Mouse (Mus musculus): ENCODE measurements at regions not wholly inside any gene's neighbourhood (a gene's known extent, or its start where the extent isn't known, plus 50 kb on each side); places are given as distances from the start of the nearest gene placed in this dataset.

DNA sequence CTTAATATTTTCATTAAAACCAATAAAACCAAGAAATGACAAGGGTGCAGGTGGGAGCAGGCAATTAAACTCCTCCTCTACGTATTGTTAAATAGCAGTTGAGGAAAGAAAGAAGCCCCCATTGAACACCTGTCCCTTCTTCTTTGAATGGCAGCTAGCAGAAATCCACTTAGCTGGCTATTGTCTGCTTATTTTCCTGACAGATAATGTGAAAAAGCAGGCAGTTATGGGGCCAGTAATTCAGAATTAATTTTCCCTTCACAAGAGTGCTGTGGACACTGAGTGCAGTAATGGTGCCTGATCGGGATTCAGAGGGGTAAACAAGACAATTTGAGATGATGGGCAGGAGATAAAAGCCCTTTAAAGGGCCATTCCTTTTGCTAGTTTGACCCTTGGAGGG is 602.5 kb upstream of the Tle4 start:
- ATAC-seq (ENCODE audit: low FRiP score) (peak; percentile 61; the same call in 1 of the 2 replicates), DNase-seq (ENCODE audit: low spot score, missing footprints) (no peak)
- peaks cover 9% of the 10 kb centered on the region; the same call in 1 of the 2 replicates for H3K4me1 ChIP-seq (ENCODE audit: control insufficient read depth, insufficient read depth, low read length)
- no peak overlapping the region for H3K4me3 ChIP-seq (ENCODE audit: low read depth, low read length)
- WGBS: 21% methylated on average over 2 of the region's 2 CpGs
- no peak overlapping the region for H3K4me2 ChIP-seq
- 0 out of 2 replicates have a peak overlapping the region, but pooled peaks have one; percentile 15 for H3K27ac ChIP-seq (ENCODE audit: low read depth, low read length)
- H3K9me3 ChIP-seq (ENCODE audit: control insufficient read depth, low read length): no peaks in the 10 kb centered on the region
- no peaks in the 10 kb centered on the region for H3K27me3 ChIP-seq (ENCODE audit: control insufficient read depth, insufficient read depth, low read length)
- no peak overlapping the region for H3K9ac ChIP-seq (ENCODE audit: low read length)
- no peaks in the 10 kb centered on the region for H3K36me3 ChIP-seq (ENCODE audit: control insufficient read depth, insufficient read depth, low read length)

DNA sequence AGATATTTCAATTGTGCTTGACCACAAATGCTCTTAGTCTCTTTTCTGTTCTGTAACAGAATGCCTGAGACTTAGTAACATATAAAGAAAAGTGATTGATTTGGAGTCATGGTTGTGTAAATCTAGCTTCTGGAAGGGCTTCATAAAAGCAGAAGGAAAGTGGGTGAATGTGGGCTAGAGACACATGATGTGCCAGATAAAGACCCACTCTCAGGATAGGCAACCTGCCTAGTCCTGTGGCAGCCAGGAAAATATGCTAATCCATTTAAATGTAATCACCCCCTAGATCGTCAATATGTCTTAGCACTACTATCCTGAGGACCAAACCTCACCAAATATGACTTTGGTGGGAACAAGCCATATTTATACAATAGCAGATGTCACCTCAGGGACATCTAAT is 601.8 kb upstream of the Tle4 start:
- Histone ChIP-seq H3K4me3 (ENCODE audit: low read depth, low read length) (no peak overlapping the region), H3K4me1 (ENCODE audit: control insufficient read depth, insufficient read depth, low read length) (peaks cover 9% of the 10 kb centered on the region; the same call in 1 of the 2 replicates), H3K4me2 (no peak overlapping the region), H3K27ac (ENCODE audit: low read depth, low read length) (no peak overlapping the region), H3K9ac (ENCODE audit: low read length) (no peak overlapping the region), H3K36me3 (ENCODE audit: control insufficient read depth, insufficient read depth, low read length) (no peaks in the 10 kb centered on the region), H3K9me3 (ENCODE audit: control insufficient read depth, low read length) (no peaks in the 10 kb centered on the region), H3K27me3 (ENCODE audit: control insufficient read depth, insufficient read depth, low read length) (no peaks in the 10 kb centered on the region)
- WGBS: 75% methylated on average over 1 of the region's 1 CpGs
- DNase-seq (ENCODE audit: low spot score, missing footprints): no peak
- no peak for ATAC-seq (ENCODE audit: low FRiP score)

DNA sequence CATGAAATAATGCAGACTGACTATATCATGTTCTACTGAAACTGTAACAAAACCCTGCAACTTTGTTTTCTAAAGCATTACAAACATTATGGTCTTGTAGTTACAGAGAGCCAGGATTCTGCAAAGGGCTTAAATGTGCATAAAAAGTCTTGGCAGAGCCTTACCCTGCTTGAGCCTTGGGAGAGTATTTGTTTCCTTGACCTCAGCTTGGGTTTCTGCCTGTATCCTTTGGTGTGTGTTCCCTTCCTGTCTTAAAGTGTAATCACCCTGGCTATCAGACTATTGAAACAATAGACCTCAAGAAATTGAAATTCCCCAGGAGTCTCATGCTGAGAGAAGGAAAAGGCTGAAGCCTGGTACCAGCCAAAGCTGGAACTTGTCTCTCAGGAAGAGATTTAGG is 577.4 kb upstream of the Tle4 start:
- ATAC-seq (ENCODE audit: low FRiP score) (no peak), DNase-seq (ENCODE audit: low spot score, missing footprints) (no peak)
- Histone ChIP-seq H3K9me3 (ENCODE audit: control insufficient read depth, low read length) (no peaks in the 10 kb centered on the region), H3K27me3 (ENCODE audit: control insufficient read depth, insufficient read depth, low read length) (no peaks in the 10 kb centered on the region), H3K27ac (ENCODE audit: low read depth, low read length) (no peak overlapping the region), H3K4me2 (no peak overlapping the region), H3K4me3 (ENCODE audit: low read depth, low read length) (no peak overlapping the region), H3K4me1 (ENCODE audit: control insufficient read depth, insufficient read depth, low read length) (no peaks in the 10 kb centered on the region), H3K9ac (ENCODE audit: low read length) (no peak overlapping the region), H3K36me3 (ENCODE audit: control insufficient read depth, insufficient read depth, low read length) (no peaks in the 10 kb centered on the region)

DNA sequence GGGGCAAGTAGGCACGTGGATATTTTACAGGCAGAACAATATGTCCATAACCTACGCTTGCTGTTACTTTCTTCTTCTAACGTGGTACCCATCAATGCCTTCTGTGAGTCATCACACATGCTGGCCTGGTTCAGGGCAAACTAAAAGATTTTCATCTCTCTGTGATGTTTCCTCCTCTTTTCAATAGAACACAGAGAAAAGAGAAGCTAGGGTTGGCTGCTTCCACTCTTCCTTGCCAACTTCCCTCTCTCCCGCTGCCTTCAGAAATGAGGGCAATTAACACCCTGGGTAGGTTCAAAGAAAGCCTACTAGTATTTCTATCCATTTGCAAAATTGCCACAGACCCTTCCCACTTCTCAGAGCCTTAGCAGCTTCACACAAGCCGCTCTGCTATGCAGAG is 575.5 kb upstream of the Tle4 start:
- no peaks in the 10 kb centered on the region for H3K36me3 ChIP-seq (ENCODE audit: control insufficient read depth, insufficient read depth, low read length)
- DNase-seq (ENCODE audit: low spot score, missing footprints): no peak
- no peak overlapping the region for H3K4me2 ChIP-seq
- no peak overlapping the region for H3K9ac ChIP-seq (ENCODE audit: low read length)
- no peak overlapping the region for H3K4me3 ChIP-seq (ENCODE audit: low read depth, low read length)
- H3K9me3 ChIP-seq (ENCODE audit: control insufficient read depth, low read length): no peaks in the 10 kb centered on the region
- no peaks in the 10 kb centered on the region for H3K4me1 ChIP-seq (ENCODE audit: control insufficient read depth, insufficient read depth, low read length)
- H3K27me3 ChIP-seq (ENCODE audit: control insufficient read depth, insufficient read depth, low read length): no peaks in the 10 kb centered on the region
- 36% methylated on average over 5 of the region's 5 CpGs for WGBS
- H3K27ac ChIP-seq (ENCODE audit: low read depth, low read length): no peak overlapping the region
- ATAC-seq (ENCODE audit: low FRiP score): no peak

DNA sequence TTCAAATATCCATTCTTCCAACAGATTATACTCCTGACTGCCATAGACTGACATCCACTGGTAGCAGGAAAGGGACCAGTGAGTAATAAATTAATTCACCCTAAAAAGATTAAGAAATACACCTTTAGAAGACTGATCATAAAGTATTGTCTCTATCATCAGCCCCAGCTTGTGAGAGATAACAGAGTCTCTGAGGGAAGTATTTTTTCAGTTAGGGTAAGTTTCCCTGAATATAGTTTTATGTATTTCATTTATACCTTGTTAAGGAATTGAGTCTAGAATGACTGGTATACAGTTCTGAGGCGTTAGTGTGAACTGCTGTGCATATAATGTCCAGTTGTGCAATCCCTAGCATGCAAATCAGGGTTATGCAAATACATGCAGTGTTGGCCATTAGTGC is 569.3 kb upstream of the Tle4 start:
- no peaks in the 10 kb centered on the region for H3K36me3 ChIP-seq (ENCODE audit: control insufficient read depth, insufficient read depth, low read length)
- no peaks in the 10 kb centered on the region for H3K4me1 ChIP-seq (ENCODE audit: control insufficient read depth, insufficient read depth, low read length)
- H3K4me3 ChIP-seq (ENCODE audit: low read depth, low read length): no peak overlapping the region
- WGBS: 83% methylated on average over 1 of the region's 1 CpGs
- H3K9ac ChIP-seq (ENCODE audit: low read length): no peak overlapping the region
- DNase-seq (ENCODE audit: low spot score, missing footprints) (no peak), ATAC-seq (ENCODE audit: low FRiP score) (no peak)
- H3K27ac ChIP-seq (ENCODE audit: low read depth, low read length): no peak overlapping the region
- H3K27me3 ChIP-seq (ENCODE audit: control insufficient read depth, insufficient read depth, low read length): no peaks in the 10 kb centered on the region
- H3K4me2 ChIP-seq: no peak overlapping the region
- H3K9me3 ChIP-seq (ENCODE audit: control insufficient read depth, low read length): no peaks in the 10 kb centered on the region

DNA sequence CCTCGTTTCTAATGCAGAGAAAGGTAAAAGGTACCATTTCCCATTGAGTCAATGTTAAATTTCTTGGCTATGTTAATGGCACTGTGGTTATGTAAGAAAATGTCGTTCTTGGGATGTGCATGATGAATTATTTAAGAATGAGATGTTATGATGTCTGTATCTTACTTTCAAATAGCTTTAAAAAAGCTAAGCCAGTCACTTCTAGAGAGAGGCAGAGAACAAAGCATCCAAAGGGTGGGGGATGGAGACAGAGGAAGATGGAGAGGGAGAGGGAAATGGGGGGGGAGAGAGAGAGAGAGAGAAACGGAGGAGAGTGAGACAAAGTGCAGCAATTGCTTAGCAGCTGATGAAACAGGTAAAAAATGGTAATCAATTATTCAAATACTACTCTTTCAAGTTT is 562.8 kb upstream of the Tle4 start:
- no peak for DNase-seq (ENCODE audit: low spot score, missing footprints)
- WGBS: 57% methylated on average over 3 of the region's 3 CpGs

DNA sequence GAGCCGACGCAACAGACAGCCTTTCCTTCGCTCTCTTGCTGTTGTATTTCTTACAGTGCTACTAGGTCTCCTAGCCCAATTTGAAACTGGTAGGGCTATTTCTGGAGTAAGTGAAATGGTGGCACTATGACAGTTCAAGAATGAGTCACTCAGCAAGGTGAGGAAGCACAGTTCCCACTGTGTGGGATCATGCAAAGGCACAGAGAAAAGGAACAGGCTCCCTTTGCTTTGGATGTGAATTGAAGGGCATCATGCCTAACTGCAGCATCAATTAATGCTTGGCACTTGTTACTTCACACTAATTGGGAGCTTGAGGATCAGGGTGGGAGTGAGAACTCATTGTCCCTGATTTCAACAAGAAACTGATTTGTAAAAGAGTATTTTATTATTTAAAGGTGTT is 560.8 kb upstream of the Tle4 start:
- WGBS: 96% methylated on average over 3 of the region's 3 CpGs
- DNase-seq (ENCODE audit: low spot score, missing footprints): no peak
- no peak overlapping the region for H3K27ac ChIP-seq (ENCODE audit: low read depth, low read length)
- no peaks in the 10 kb centered on the region for H3K27me3 ChIP-seq (ENCODE audit: control insufficient read depth, insufficient read depth, low read length)
- no peaks in the 10 kb centered on the region for H3K9me3 ChIP-seq (ENCODE audit: control insufficient read depth, low read length)
- H3K4me1 ChIP-seq (ENCODE audit: control insufficient read depth, insufficient read depth, low read length): no peaks in the 10 kb centered on the region
- H3K4me3 ChIP-seq (ENCODE audit: low read depth, low read length): no peak overlapping the region
- no peak for ATAC-seq (ENCODE audit: low FRiP score)
- H3K4me2 ChIP-seq: no peak overlapping the region
- H3K36me3 ChIP-seq (ENCODE audit: control insufficient read depth, insufficient read depth, low read length): no peaks in the 10 kb centered on the region
- no peak overlapping the region for H3K9ac ChIP-seq (ENCODE audit: low read length)

More for the DNA sequence above, 562.8 kb upstream of the Tle4 start:
- no peak for ATAC-seq (ENCODE audit: low FRiP score)
- Histone ChIP-seq H3K27me3 (ENCODE audit: control insufficient read depth, insufficient read depth, low read length) (no peaks in the 10 kb centered on the region), H3K36me3 (ENCODE audit: control insufficient read depth, insufficient read depth, low read length) (no peaks in the 10 kb centered on the region), H3K4me2 (no peak overlapping the region), H3K4me1 (ENCODE audit: control insufficient read depth, insufficient read depth, low read length) (no peaks in the 10 kb centered on the region), H3K9ac (ENCODE audit: low read length) (no peak overlapping the region), H3K27ac (ENCODE audit: low read depth, low read length) (no peak overlapping the region), H3K4me3 (ENCODE audit: low read depth, low read length) (no peak overlapping the region), H3K9me3 (ENCODE audit: control insufficient read depth, low read length) (no peaks in the 10 kb centered on the region)

DNA sequence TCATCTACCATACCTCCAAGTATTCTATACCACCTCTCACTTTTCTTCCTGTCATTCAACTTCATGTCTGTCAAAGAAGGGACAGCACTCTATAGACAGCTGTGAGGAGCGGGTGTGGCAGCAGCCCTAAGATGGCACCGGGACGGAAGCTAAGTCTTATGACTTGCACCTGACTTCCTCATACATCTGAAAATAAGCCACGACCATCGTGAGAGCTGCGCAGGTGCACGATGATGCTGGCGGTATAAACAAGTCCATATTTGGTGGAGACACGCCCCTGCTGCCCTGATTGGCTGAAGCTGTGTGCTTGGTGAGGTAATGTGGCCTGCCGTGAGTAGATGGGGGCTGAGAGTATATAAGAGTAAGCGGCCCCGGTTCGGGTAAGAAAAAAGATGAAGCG is 560.3 kb upstream of the Tle4 start:
- Histone ChIP-seq H3K4me2 (no peak overlapping the region), H3K4me1 (ENCODE audit: control insufficient read depth, insufficient read depth, low read length) (no peaks in the 10 kb centered on the region), H3K9me3 (ENCODE audit: control insufficient read depth, low read length) (no peaks in the 10 kb centered on the region), H3K36me3 (ENCODE audit: control insufficient read depth, insufficient read depth, low read length) (no peaks in the 10 kb centered on the region), H3K27me3 (ENCODE audit: control insufficient read depth, insufficient read depth, low read length) (no peaks in the 10 kb centered on the region), H3K4me3 (ENCODE audit: low read depth, low read length) (no peak overlapping the region), H3K27ac (ENCODE audit: low read depth, low read length) (no peak overlapping the region), H3K9ac (ENCODE audit: low read length) (no peak overlapping the region)
- DNase-seq (ENCODE audit: low spot score, missing footprints) (no peak), ATAC-seq (ENCODE audit: low FRiP score) (no peak)
- WGBS: 84% methylated on average over 14 of the region's 14 CpGs

DNA sequence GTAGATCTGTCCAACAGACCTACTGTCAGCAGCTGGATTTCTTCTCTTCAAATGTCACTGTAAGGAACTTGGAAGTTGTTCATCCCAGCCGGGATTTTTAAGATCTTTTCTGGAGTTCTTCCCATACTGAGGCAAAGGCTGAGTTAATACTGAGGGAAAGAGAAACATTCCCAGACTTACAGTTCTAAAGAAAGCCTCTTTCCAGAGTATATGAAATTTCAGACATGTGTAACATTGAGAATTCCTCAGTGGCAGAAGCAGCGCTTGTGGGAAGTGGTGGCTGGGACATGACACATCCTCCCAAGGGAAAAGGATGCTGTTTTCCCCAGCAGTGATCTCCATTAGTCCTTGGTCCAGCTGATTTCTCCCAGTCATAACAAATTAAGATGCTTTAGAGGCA is 556.8 kb upstream of the Tle4 start:
- no peaks in the 10 kb centered on the region for H3K4me1 ChIP-seq (ENCODE audit: control insufficient read depth, insufficient read depth, low read length)
- no peak overlapping the region for H3K9ac ChIP-seq (ENCODE audit: low read length)
- H3K27me3 ChIP-seq (ENCODE audit: control insufficient read depth, insufficient read depth, low read length): no peaks in the 10 kb centered on the region
- H3K4me3 ChIP-seq (ENCODE audit: low read depth, low read length): no peak overlapping the region
- H3K27ac ChIP-seq (ENCODE audit: low read depth, low read length): no peak overlapping the region
- WGBS: 76% methylated on average over 2 of the region's 2 CpGs
- no peaks in the 10 kb centered on the region for H3K36me3 ChIP-seq (ENCODE audit: control insufficient read depth, insufficient read depth, low read length)
- DNase-seq (ENCODE audit: low spot score, missing footprints) (no peak), ATAC-seq (ENCODE audit: low FRiP score) (no peak)
- no peak overlapping the region for H3K4me2 ChIP-seq
- no peaks in the 10 kb centered on the region for H3K9me3 ChIP-seq (ENCODE audit: control insufficient read depth, low read length)

DNA sequence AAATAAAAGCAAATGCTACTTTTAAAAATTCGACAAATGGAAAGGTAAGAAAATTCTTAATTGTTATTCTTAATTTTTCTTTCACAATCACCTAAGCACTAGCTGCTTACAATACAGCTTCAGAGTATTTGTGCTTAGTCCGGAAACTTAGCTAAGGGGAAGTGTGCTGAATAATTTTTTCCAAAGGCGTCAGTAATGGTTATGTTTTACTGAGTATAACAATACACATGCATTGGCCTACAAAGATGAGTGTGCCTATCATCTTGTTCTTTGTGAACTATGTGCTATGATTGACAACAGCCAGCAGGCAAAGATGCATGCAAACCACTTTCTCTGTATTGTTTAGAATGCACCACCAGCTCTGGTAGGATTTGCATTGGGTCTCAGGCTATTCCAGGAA is 548.5 kb upstream of the Tle4 start:
- ATAC-seq (ENCODE audit: low FRiP score): no peak
- WGBS: 86% methylated on average over 3 of the region's 3 CpGs
- H3K9ac ChIP-seq (ENCODE audit: low read length): no peak overlapping the region
- no peaks in the 10 kb centered on the region; the same call in 1 of the 2 replicates for H3K9me3 ChIP-seq (ENCODE audit: control insufficient read depth, low read length)
- H3K4me1 ChIP-seq (ENCODE audit: control insufficient read depth, insufficient read depth, low read length): no peaks in the 10 kb centered on the region
- H3K36me3 ChIP-seq (ENCODE audit: control insufficient read depth, insufficient read depth, low read length): no peaks in the 10 kb centered on the region
- H3K4me3 ChIP-seq (ENCODE audit: low read depth, low read length): no peak overlapping the region
- DNase-seq (ENCODE audit: low spot score, missing footprints): peak; percentile 83
- H3K27ac ChIP-seq (ENCODE audit: low read depth, low read length): no peak overlapping the region
- H3K27me3 ChIP-seq (ENCODE audit: control insufficient read depth, insufficient read depth, low read length): no peaks in the 10 kb centered on the region
- no peak overlapping the region for H3K4me2 ChIP-seq
